Mouse (Mus musculus): ENCODE results near the gene Fam53b.
"Not testable (repeated sequence)": the region's sequence is repeated elsewhere in the genome, so short reads cannot be mapped to it uniquely, and the experiment has no call there.

GRCm38 (mm10) chr7:132662831-132663230 is 150.9 kb downstream of the Fam53b start:
- TF ChIP-seq CTCF, EP300 (IDR thresholded peaks at IDR 0.05; ENCODE audit: low read depth): not testable (repeated sequence)

Measured in liver, embryonic 14.5 days (tissue).